Mouse (Mus musculus): ENCODE results near the gene Hand2.

The Hand2 gene

GRCm38 (mm10) chr8:57325111-57325891, 4.5 kb downstream of the Hand2 start:
- no peak for DNase-seq

GRCm38 (mm10) chr8:57326091-57327065, 5.6 kb downstream of the Hand2 start:
- DNase-seq = no peak

DNA sequence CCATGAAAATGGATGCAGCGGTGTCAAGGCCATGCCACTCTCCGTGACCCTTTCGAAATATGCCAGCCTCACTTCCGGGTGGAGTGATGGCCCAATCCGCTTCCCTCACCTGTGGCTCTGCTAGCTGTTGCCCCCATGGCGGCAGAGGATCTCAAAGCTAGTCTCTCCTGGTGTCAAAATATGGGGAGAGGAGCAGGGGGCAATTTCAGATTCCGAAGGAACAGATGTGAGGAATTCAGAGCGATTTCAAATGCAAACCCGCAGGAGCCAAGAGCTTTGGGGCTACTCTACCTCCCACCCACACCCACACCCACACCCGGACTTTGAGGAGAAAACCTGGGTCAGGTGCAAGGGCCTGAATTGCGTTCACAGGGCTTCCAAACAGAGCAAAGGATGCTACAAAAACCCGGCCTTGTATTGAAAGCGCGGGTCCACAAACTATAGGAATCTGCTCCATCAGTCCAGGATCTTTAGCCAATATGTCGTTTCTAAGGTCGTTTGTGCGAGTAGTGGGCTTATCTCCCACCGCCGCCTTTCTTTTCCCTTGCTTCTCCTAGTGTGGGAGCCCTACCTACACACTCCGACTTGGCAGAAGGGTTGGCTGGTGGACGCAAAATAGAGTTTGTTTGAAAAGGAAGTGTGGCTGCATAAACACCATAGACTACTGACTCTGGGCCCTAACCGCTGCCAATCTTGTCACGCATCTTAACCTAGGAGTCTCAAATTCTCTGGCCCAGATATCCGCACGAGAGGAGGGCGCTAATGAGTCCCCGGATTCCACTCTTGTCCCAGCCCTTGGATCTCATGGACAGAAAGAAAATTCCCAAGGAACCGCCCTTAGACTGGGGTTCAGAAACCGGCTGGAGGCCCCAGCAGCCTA, 6.7 kb downstream of the Hand2 start:
- no peak for DNase-seq

- no peak for DNase-seq
These were observed 7.6 kb downstream of the Hand2 start for GRCm38 (mm10) chr8:57328161-57328920.

DNA sequence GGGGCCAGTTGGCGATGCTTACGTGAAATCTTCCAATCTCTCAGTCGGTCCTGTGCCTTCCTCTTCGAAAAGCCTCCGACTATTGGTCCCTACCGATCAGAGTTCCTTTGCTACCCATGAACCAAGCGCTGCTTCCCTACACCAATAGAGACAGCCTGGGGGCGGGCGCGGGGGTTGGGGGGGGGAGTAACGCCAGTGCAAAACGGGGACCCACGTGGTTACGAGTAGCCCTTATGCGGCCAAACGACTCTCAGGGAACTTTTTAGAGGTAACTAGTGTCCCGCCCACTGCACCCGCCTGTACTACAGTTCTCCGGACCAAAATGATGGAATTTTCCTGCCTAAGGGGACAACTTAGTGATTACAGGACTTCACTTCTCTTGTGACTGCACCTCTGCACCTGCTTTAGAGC, 8.2 kb downstream of the Hand2 start:
- DNase-seq = no peak

- no peak for DNase-seq
These were observed 9.3 kb downstream of the Hand2 start for GRCm38 (mm10) chr8:57330106-57330505.

DNA sequence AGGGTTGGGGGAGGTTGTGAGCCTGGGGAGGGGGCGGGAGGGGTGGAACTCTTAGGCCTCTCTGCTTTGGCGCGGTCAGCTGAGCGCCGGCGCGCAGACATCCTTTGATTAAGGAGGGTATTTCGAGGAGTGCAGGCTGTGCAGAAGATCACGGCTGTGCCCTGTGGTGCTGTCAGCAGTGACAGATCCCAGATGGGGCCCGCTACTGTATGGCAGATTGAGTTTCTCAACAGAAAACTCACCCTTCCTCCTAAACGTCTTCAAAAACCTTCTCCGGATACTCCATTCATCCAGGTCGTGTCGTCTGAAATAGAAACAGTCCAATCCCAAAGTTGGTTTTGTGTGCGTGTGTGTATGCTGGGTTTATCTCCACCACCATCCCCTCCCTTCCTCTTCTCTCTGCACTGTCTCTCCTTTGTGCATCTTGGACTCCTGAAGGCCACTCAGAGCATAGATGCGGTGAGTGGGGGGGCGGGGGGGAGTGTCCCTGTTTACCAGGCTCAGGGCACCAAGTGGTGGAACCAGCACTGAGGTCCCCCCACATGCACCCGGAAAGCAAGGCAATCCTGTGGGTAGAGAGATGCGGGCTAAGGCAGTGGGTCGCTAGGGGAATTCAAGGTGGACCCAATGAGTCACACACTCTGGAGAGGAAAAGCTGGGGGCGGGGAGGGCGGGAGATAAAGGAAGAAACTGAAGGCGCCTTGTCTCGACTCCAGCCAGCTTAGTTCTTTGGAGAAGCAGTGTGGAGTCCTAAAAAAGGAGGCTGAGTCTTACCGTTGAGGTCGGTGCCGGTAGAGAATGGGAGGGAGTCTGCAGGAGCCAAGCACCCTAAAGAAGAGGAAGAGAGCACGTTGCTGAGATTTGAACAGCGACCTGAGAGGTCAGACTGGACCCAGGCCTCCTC, 11.2 kb downstream of the Hand2 start:
- DNase-seq = no peak

- no peak for DNase-seq
These were observed 12.1 kb downstream of the Hand2 start for GRCm38 (mm10) chr8:57332676-57333482.

DNA sequence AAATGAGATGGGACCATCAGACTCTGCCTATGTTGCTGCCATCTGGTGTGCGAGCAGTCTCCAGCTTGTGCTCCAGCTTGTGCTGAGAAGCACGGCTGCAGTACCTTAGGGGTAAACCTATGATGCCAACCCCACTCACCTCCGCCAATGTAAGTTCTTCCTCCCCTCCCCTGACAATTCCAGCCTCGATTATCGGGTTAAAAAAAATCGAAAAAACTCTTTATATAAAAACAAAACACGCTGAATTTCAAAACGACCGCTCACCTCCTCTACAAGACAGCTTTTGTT, 12.6 kb downstream of the Hand2 start:
- no peak for DNase-seq

DNA sequence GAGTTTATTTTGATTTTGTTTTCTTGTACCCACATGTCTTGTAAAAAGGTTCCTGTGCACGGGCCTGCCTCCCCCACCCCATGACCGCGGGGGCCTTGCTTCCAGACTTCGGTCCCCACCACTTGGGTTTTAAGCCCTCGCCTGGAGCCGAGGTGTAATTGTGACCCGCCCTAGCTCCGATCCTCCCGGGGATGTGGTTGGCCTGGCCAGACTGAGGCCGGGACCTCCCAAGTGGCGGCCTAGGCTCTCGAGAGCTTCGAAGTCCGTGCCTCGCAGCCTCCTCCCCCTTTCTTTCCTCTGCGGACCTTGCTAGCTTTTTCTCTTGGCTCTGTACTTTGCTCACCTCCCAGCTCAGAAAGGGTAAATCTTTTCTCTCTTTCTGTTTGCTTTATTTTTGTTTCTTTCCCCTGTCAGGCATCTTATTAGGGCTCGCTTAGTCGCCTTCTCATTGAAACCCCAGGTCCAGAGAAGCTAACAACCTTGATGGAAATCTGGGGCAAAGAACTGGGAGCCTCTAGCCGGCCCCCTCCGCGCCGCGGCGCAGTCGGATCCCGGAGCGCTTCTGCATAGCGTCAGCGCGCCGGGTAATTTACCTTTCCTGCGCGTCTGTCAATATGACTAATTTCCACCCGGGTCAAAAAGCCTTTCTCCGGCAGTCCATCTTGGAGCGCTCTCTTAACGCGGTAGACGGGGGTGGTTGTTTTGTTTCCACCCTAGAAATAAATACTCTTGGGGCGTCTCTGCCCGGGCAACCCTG, 13.2 kb downstream of the Hand2 start:
- DNase-seq = no peak

DNA sequence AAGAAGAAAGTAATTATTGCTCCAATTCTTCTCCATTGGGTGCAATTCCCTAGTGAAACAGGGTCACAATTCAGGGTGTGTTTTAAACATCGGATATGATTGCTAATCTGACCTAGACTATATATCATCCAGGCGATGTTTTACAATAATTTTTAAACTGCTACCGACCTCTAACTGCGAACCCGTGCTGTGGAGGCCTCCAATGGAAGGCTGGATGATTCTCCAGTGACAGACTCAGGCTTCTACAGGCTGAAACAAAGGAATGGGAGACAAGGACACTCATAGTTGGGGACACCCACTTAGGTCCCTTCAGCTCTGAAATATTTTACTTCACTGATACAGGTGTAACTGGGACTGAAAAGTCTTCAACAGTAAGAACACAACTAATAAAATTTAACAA, 13.9 kb downstream of the Hand2 start:
- no peak for DNase-seq

DNA sequence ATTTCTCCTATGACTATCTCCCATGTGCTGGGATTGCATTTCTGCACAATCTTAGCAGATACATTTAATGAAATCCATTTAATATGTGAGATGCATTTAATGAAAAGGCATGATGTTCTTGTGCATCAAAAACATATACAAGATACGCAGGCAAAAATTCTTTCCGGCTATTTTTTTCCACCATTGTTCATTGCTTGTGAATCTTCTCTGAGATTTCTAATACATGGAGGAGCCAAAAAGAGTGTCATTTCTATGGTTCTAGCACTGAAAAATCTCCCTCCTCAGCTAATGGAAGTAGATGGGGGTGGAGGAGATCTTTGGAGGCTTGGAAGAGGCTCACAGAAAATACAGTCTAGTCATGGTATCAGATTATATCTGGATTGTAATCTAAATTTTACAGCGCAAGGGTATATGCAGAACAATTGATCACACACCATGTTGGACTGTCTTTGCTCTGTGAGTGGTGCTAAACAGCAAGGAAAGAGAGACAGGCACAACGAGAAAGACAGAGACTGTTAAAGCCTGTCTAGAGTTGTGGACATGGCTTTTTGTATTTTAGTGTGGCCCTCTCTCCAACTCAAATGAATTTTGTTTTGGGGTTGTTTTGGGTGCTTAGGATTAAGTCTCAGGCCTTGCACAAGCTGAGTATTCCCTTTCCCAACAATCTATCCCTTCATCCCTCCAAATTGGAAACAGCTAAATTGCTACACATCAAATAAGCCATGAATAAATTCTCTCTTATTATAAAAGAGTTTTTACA, 16.7 kb downstream of the Hand2 start:
- no peak for DNase-seq

DNA sequence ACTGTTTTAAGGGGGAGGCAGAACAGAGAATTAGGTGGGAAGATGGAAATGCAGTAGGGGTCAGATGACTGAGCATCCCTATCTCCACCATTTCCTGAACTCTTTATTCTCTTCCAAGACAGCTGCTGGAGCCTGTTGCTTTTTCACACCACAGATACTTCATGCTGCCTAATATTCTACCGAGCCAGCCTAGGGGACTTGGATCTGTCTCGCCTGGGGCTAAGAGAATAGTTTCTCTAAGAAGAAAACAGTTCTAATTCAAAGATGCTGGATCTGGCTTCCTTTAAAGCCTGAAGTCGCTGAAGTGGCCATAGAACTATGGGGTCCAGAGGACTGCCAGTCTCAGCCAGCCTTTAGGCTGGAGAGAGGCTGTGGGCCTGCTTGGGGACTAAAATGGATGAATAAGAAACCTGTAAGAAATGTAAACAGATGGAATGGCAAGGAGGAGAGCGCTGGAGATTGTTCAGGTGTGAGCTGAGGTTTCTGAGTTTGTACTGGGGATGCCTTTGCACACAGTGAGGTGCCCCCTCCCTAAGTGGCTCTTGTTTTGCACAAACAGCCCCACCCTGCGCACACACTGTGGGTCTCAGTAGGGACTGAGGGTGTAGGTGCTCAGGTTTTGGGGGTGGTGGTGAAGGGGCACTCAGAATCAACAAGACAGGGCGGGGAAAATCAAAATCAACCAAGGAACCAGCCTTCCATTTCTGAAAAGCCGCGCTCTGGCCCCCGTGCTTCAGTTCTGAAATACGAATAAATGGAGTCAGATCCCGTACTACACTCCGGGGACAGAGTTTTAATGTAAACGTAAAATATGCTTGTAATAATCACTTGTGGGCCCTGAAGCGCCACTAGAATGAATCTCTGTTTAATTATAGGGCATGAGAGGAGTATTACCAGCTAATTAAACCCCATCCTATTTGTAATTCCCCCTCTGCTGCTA, 19.2 kb downstream of the Hand2 start:
- DNase-seq = no peak

GRCm38 (mm10) chr8:57340840-57341540, 20.2 kb downstream of the Hand2 start:
- DNase-seq = no peak

DNA sequence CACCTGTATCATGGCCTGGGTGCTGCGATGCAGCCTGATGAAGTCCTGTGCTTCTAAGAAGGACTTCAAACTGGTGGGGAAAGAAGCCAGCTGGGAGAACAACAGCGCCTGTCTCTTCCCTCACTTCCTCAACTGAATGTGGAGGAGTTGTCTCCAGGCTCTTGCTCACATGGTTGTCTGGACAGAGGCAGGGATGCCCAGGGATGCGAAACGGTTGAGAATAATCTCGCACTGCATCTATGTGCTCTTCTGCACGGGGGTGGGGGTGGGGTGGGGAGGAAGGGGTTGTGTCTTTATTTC, 20.7 kb downstream of the Hand2 start:
- DNase-seq = no peak

DNA sequence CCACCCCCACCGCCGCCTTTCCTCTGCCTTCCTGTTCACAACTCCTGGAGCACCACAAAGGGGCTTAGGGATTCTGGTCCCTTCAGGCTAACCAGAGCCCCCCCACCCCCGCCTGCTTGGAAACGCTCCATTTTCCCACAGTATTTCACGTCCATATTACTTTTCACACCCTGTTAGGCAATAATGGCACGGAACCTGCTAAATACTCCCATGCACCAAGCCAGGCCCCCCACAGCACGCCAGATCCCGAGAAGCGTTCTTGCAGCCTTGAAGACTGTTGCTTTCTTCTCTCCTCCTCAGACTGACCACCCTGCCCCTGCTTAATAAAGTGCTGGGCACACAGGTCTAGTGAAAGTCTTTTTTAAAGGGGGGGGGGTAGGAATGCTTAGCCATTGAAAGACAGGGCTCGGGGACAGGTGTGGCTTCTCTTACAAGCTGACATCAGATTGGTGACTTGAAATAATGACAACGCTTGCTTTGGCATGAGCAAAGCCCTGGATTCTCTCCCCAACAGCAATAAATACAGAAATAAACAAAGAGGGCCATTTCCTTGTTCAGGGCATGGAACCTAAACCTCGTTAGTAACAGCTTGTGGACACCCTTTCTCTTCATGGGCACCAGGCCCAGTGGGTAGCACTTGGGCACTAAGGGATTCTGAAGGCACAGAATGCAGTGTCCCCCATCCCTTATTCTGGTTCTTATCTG, 21.8 kb downstream of the Hand2 start:
- no peak for DNase-seq

All from right cerebral cortex, postnatal 14 days (tissue).